Mouse (Mus musculus): ENCODE data around the gene Slc22a8. TPM values are rescaled to one million over a fixed set of nuclear protein-coding genes. Genes with fewer than 3 reads are reported as not detected.

Gene Slc22a8
- polyA plus RNA-seq (2014; fragmentation: Nextera tagmentation; extraction: Ambion mirVana): 9.2 and 11.9 TPM in 2 replicates

GRCm38 (mm10) chr19:8590954-8591353 lies at the start of gene Slc22a8:
TSS of gene Slc22a8 (plus strand) at chr19:8591254.
- 0 out of 2 replicates have a peak within 1 kb of the TSS, but pooled peaks have one; percentile 1 for H3K4me2 ChIP-seq (replicated peaks)

GRCm38 (mm10) chr19:8558897-8559296 lies 32.2 kb upstream of the Slc22a8 start:
- DNase-seq (ENCODE audit: low spot score): no peak
- Histone ChIP-seq H3K9me3 (ENCODE audit: control insufficient read depth, low read length) (no peaks in the 10 kb centered on the region), H3K27me3 (ENCODE audit: control insufficient read depth, insufficient read depth, low read length) (no peaks in the 10 kb centered on the region), H3K4me3 (replicated peaks; ENCODE audit: low read length) (no peak overlapping the region), H3K36me3 (replicated peaks; ENCODE audit: control insufficient read depth, insufficient read depth) (no peaks in the 10 kb centered on the region), H3K4me2 (replicated peaks) (no peak overlapping the region), H3K9ac (no peak overlapping the region), H3K27ac (no peak overlapping the region), H3K4me1 (replicated peaks; ENCODE audit: control insufficient read depth, insufficient read depth, low read length) (no peaks in the 10 kb centered on the region)
- no peak for ATAC-seq (ENCODE audit: low FRiP score)
- 76% methylated on average over 2 of the region's 2 CpGs for WGBS

More at GRCm38 (mm10) chr19:8590954-8591353, at the start of gene Slc22a8:
- Histone ChIP-seq H3K36me3 (replicated peaks; ENCODE audit: control insufficient read depth, insufficient read depth) (no peaks in the 10 kb centered on the region), H3K4me3 (replicated peaks; ENCODE audit: low read length) (no peak within 1 kb of the TSS), H3K9ac (0 out of 2 replicates have a peak within 1 kb of the TSS, but pooled peaks have one; percentile 6), H3K9me3 (ENCODE audit: control insufficient read depth, low read length) (no peaks in the 10 kb centered on the region), H3K27me3 (ENCODE audit: control insufficient read depth, insufficient read depth, low read length) (no peaks in the 10 kb centered on the region), H3K27ac (0 out of 2 replicates have a peak within 1 kb of the TSS, but pooled peaks have one; percentile 16), H3K4me1 (replicated peaks; ENCODE audit: control insufficient read depth, insufficient read depth, low read length) (no peaks in the 10 kb centered on the region)
- 53% methylated on average over 8 of the region's 8 CpGs for WGBS
- no peak for DNase-seq (ENCODE audit: low spot score)
- no peak for ATAC-seq (ENCODE audit: low FRiP score)

DNA sequence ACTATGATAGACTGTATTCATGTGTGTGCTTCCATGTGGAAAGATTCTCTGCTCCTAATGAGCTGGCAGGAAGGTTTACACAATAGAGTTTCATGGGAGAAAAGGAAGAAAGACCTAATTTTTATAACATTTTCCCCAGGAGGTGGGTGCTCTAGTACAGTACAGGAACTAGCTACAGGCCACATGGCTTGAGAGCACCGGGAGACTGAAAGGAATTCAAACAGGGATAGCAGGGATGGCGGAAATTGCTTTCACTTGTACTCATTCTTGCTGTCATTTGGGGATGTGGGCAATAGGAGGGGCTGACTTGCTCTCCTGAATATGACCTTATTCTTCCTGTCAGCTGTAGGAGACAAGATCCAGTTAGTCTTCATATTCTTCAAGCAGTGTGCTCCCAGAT lies 27.0 kb upstream of the Slc22a8 start:
- Histone ChIP-seq H3K27ac (no peak overlapping the region), H3K9ac (no peak overlapping the region), H3K4me1 (replicated peaks; ENCODE audit: control insufficient read depth, insufficient read depth, low read length) (no peaks in the 10 kb centered on the region), H3K36me3 (replicated peaks; ENCODE audit: control insufficient read depth, insufficient read depth) (no peaks in the 10 kb centered on the region), H3K9me3 (ENCODE audit: control insufficient read depth, low read length) (no peaks in the 10 kb centered on the region), H3K4me3 (replicated peaks; ENCODE audit: low read length) (no peak overlapping the region), H3K27me3 (ENCODE audit: control insufficient read depth, insufficient read depth, low read length) (no peaks in the 10 kb centered on the region), H3K4me2 (replicated peaks) (no peak overlapping the region)
- no peak for ATAC-seq (ENCODE audit: low FRiP score)
- WGBS: 76% methylated on average over 2 of the region's 2 CpGs
- no peak for DNase-seq (ENCODE audit: low spot score)

DNA sequence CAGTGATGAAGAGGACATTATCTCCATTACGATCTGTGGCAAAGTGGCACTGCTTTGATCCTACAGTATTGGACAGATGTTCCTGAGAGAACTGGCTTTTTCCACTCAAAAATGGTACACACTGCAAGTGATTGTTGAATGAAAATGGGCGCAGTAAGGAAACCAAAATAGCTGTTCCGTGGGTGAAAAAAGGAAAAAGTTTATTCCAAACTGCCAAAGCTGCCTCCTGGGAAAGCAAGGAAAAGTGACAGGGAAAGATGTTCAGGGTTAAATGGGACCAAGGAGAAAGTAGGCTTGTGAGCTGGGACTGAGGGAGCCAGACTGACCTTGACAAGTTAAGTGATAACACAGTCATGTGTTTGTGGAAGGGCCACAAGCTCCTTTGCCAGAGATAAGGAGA lies 26.6 kb upstream of the Slc22a8 start:
- Histone ChIP-seq H3K4me1 (replicated peaks; ENCODE audit: control insufficient read depth, insufficient read depth, low read length) (0 out of 2 replicates have a peak, but pooled peaks cover 3% of the 10 kb centered on the region), H3K27me3 (ENCODE audit: control insufficient read depth, insufficient read depth, low read length) (no peaks in the 10 kb centered on the region), H3K9ac (no peak overlapping the region), H3K4me2 (replicated peaks) (no peak overlapping the region), H3K4me3 (replicated peaks; ENCODE audit: low read length) (no peak overlapping the region), H3K27ac (no peak overlapping the region), H3K36me3 (replicated peaks; ENCODE audit: control insufficient read depth, insufficient read depth) (no peaks in the 10 kb centered on the region), H3K9me3 (ENCODE audit: control insufficient read depth, low read length) (no peaks in the 10 kb centered on the region)
- WGBS: 88% methylated on average over 3 of the region's 3 CpGs
- DNase-seq (ENCODE audit: low spot score): no peak
- no peak for ATAC-seq (ENCODE audit: low FRiP score)

DNA sequence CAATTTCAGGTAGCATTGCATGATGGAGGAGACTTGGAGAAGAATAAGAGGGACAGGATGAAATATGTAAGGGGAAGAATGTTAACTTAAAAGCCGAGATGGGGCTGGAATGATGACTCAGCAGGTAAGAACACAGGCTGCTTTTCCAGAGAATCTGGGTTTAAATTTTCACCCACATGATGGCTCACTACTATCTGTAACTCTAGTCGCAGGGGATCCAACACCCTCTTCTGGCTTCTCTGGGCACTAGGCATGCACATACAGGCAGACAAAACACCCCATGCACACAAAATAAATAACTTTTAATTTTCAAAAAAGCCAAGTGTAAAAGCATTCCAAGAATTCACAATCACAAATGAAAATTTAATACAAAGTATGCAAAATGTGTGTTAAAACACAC lies 25.8 kb upstream of the Slc22a8 start:
- Histone ChIP-seq H3K36me3 (replicated peaks; ENCODE audit: control insufficient read depth, insufficient read depth) (no peaks in the 10 kb centered on the region), H3K4me2 (replicated peaks) (no peak overlapping the region), H3K4me1 (replicated peaks; ENCODE audit: control insufficient read depth, insufficient read depth, low read length) (0 out of 2 replicates have a peak, but pooled peaks cover 5% of the 10 kb centered on the region), H3K27me3 (ENCODE audit: control insufficient read depth, insufficient read depth, low read length) (no peaks in the 10 kb centered on the region), H3K4me3 (replicated peaks; ENCODE audit: low read length) (no peak overlapping the region), H3K9me3 (ENCODE audit: control insufficient read depth, low read length) (no peaks in the 10 kb centered on the region), H3K27ac (no peak overlapping the region), H3K9ac (no peak overlapping the region)
- WGBS: 74% methylated on average over 2 of the region's 2 CpGs
- DNase-seq (ENCODE audit: low spot score): no peak
- no peak for ATAC-seq (ENCODE audit: low FRiP score)

GRCm38 (mm10) chr19:8565985-8566384 lies 25.1 kb upstream of the Slc22a8 start:
- peak; percentile 24; the same call in 1 of the 2 replicates for ATAC-seq (ENCODE audit: low FRiP score)
- DNase-seq (ENCODE audit: low spot score): no peak
- no peak overlapping the region for H3K27ac ChIP-seq
- H3K36me3 ChIP-seq (replicated peaks; ENCODE audit: control insufficient read depth, insufficient read depth): no peaks in the 10 kb centered on the region
- H3K4me1 ChIP-seq (replicated peaks; ENCODE audit: control insufficient read depth, insufficient read depth, low read length): 0 out of 2 replicates have a peak, but pooled peaks cover 5% of the 10 kb centered on the region
- H3K4me3 ChIP-seq (replicated peaks; ENCODE audit: low read length): no peak overlapping the region
- no peaks in the 10 kb centered on the region for H3K27me3 ChIP-seq (ENCODE audit: control insufficient read depth, insufficient read depth, low read length)
- no peak overlapping the region for H3K9ac ChIP-seq
- H3K9me3 ChIP-seq (ENCODE audit: control insufficient read depth, low read length): no peaks in the 10 kb centered on the region
- 38% methylated on average over 4 of the region's 4 CpGs for WGBS
- no peak overlapping the region for H3K4me2 ChIP-seq (replicated peaks)

DNA sequence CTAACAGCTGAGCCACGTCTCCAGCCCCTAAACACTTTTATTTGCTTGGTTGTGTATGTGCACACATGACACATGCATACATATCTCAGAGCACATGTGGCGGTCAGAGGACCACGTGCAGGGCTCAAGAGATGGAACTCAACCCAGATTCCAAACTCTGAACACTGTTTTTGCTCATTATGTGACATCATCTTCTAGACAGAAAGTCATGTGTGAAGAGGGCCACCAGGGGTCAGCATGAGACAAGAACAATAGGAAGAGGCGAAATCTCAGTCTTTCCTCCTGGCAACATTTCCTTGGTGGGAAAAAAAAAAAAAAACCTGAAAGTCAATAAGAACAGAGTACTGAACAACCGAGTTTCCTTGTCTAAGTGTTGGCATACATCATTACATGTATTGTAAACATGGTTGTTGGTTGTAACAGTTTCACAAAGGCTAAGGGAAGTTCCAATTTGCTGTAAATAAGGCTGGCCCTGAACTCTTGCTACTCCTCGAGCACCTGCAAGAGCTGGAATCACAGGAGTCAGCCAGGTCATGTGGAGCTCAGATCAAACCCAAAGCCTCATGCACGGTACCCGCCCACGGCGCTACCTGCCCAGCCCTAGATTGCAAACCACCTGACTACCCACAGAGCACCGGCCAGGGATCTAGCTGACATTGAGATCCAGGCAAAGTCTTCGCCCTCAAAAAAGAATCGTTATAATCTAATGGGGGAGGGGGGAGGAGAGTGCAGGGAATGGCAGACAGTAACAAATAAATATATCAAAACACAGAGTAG lies 23.8 kb upstream of the Slc22a8 start:
- H3K4me1 ChIP-seq (replicated peaks; ENCODE audit: control insufficient read depth, insufficient read depth, low read length): 0 out of 2 replicates have a peak, but pooled peaks cover 5% of the 10 kb centered on the region
- no peak for ATAC-seq (ENCODE audit: low FRiP score)
- no peaks in the 10 kb centered on the region for H3K27me3 ChIP-seq (ENCODE audit: control insufficient read depth, insufficient read depth, low read length)
- 57% methylated on average over 13 of the region's 13 CpGs for WGBS
- H3K36me3 ChIP-seq (replicated peaks; ENCODE audit: control insufficient read depth, insufficient read depth): no peaks in the 10 kb centered on the region
- no peak overlapping the region for H3K9ac ChIP-seq
- peak; percentile 56 for DNase-seq (ENCODE audit: low spot score)
- no peak overlapping the region for H3K4me3 ChIP-seq (replicated peaks; ENCODE audit: low read length)
- no peak overlapping the region for H3K27ac ChIP-seq
- H3K4me2 ChIP-seq (replicated peaks): no peak overlapping the region
- no peaks in the 10 kb centered on the region for H3K9me3 ChIP-seq (ENCODE audit: control insufficient read depth, low read length)

- Histone ChIP-seq H3K27me3 (ENCODE audit: control insufficient read depth, insufficient read depth, low read length) (no peaks in the 10 kb centered on the region), H3K4me2 (replicated peaks) (peak overlapping the region; percentile 56), H3K36me3 (replicated peaks; ENCODE audit: control insufficient read depth, insufficient read depth) (no peaks in the 10 kb centered on the region), H3K9me3 (ENCODE audit: control insufficient read depth, low read length) (no peaks in the 10 kb centered on the region), H3K4me3 (replicated peaks; ENCODE audit: low read length) (peak overlapping the region; percentile 20), H3K27ac (no peak overlapping the region), H3K4me1 (replicated peaks; ENCODE audit: control insufficient read depth, insufficient read depth, low read length) (0 out of 2 replicates have a peak, but pooled peaks cover 5% of the 10 kb centered on the region), H3K9ac (peak overlapping the region; percentile 31; the same call in 1 of the 2 replicates)
- peak; percentile 51; the same call in 1 of the 2 replicates for ATAC-seq (ENCODE audit: low FRiP score)
- WGBS: 3% methylated on average over 14 of the region's 14 CpGs
- peak; percentile 56 for DNase-seq (ENCODE audit: low spot score)
Observed at GRCm38 (mm10) chr19:8569453-8569863, 21.6 kb upstream of the Slc22a8 start.

DNA sequence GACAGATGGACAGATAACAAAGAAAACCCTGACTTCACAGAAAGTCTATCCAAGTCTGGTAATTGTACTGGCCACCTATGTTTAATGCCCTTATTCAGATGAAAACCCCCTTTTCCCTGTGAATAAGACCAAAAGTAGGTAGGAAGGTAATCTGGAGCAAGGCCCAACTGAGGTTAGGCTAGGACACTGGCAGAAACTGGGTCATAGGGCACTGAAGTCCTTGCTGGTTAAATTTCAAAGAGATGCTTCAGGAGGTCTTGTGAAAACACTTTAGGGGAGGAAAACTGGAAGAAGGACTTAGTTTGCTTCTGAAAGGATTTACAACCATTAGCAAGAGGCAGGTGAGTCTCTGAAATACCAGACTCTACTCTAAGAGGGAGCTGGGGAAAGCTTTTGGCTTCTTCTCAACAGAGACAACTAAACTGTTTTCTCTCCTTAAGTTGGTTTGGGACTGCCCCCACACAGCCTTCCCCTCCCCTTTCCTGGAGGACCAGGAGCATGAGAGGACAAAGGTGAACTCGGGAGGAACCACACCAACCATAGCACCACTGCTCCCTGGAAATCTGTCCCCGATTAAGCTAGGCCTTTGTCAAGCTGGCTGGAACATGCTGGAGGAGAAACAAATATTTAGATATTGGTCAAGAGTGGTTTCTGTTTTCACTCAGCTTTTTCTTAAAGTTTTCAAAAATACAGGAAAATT lies 20.6 kb upstream of the Slc22a8 start:
- Histone ChIP-seq H3K27ac (no peak overlapping the region), H3K9me3 (ENCODE audit: control insufficient read depth, low read length) (no peaks in the 10 kb centered on the region), H3K9ac (no peak overlapping the region), H3K36me3 (replicated peaks; ENCODE audit: control insufficient read depth, insufficient read depth) (no peaks in the 10 kb centered on the region), H3K27me3 (ENCODE audit: control insufficient read depth, insufficient read depth, low read length) (no peaks in the 10 kb centered on the region), H3K4me3 (replicated peaks; ENCODE audit: low read length) (no peak overlapping the region), H3K4me2 (replicated peaks) (no peak overlapping the region), H3K4me1 (replicated peaks; ENCODE audit: control insufficient read depth, insufficient read depth, low read length) (0 out of 2 replicates have a peak, but pooled peaks cover 5% of the 10 kb centered on the region)
- DNase-seq (ENCODE audit: low spot score) (no peak), ATAC-seq (ENCODE audit: low FRiP score) (no peak)
- WGBS: 60% methylated on average over 2 of the region's 2 CpGs

Data from hindbrain, embryonic 14.5 days (tissue).